Mouse (Mus musculus): ENCODE measurements around the gene Amigo2.

DNA sequence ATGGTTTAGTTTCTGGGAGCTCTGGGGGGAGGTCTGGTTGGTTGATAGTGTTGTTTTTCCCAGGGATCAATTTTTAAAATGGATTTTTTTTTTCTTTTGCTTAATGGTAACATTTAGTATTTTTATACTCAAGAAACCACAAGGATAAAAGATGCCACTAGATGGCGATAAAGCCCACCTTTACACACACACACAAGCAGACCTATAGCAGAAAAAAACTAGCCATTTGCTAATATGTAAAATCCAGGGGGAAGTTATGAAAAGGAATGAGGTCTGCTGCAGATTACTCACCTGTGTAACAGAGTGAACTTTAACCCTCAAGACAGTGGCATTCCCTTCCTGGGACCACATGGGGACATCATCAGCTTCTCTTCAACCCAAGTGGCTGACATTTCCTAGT lies 51.5 kb downstream of the Amigo2 start:
- TF ChIP-seq CTCF (IDR thresholded peaks at IDR 0.05; ENCODE audit: borderline replicate concordance, insufficient read depth, low read length) = no peak
- TF ChIP-seq POLR2A (IDR thresholded peaks at IDR 0.05; ENCODE audit: low read depth, low read length) = no peak
